Mouse (Mus musculus): Measurements from ENCODE around the gene Gm853. TPM values are rescaled to one million over a fixed set of nuclear protein-coding genes. Genes with fewer than 3 reads are reported as not detected.

Gene Gm853
- polyA plus RNA-seq, 1 experiment from 2014 or later: 0.45 TPM

GRCm38 (mm10) chr4:130183879-130184278 lies 38.3 kb downstream of the Gm853 start:
- no peak for DNase-seq (ENCODE audit: low spot score)
- no peaks in the 10 kb centered on the region for H3K4me1 ChIP-seq (replicated peaks; ENCODE audit: control insufficient read depth, insufficient read depth, low read length)
- H3K9ac ChIP-seq (ENCODE audit: low read depth, low read length): no peak overlapping the region
- no peak overlapping the region for H3K27ac ChIP-seq (ENCODE audit: low read depth, low read length)
- H3K4me2 ChIP-seq (replicated peaks; ENCODE audit: low read depth, low read length): no peak overlapping the region
- no peaks in the 10 kb centered on the region; the same call in 1 of the 2 replicates for H3K27me3 ChIP-seq (ENCODE audit: control insufficient read depth, insufficient read depth, low read length)
- no peak overlapping the region for H3K4me3 ChIP-seq (ENCODE audit: low read depth, low read length)
- ATAC-seq (ENCODE audit: low FRiP score): no peak
- no peaks in the 10 kb centered on the region for H3K9me3 ChIP-seq (ENCODE audit: control insufficient read depth, low read length)
- 91% methylated on average over 5 of the region's 5 CpGs for WGBS
- no peaks in the 10 kb centered on the region for H3K36me3 ChIP-seq (ENCODE audit: control insufficient read depth, insufficient read depth, low read length)

GRCm38 (mm10) chr4:130183023-130183422 lies 39.2 kb downstream of the Gm853 start:
- no peak for ATAC-seq (ENCODE audit: low FRiP score)
- Histone ChIP-seq H3K27ac (ENCODE audit: low read depth, low read length) (no peak overlapping the region), H3K36me3 (ENCODE audit: control insufficient read depth, insufficient read depth, low read length) (no peaks in the 10 kb centered on the region)

GRCm38 (mm10) chr4:130181886-130182285 lies 40.3 kb downstream of the Gm853 start:
- Histone ChIP-seq H3K4me2 (replicated peaks; ENCODE audit: low read depth, low read length) (no peak overlapping the region), H3K4me3 (ENCODE audit: low read depth, low read length) (no peak overlapping the region), H3K9me3 (ENCODE audit: control insufficient read depth, low read length) (no peaks in the 10 kb centered on the region), H3K36me3 (ENCODE audit: control insufficient read depth, insufficient read depth, low read length) (no peaks in the 10 kb centered on the region), H3K27ac (ENCODE audit: low read depth, low read length) (no peak overlapping the region), H3K4me1 (replicated peaks; ENCODE audit: control insufficient read depth, insufficient read depth, low read length) (no peaks in the 10 kb centered on the region), H3K9ac (ENCODE audit: low read depth, low read length) (no peak overlapping the region), H3K27me3 (ENCODE audit: control insufficient read depth, insufficient read depth, low read length) (no peaks in the 10 kb centered on the region)
- DNase-seq (ENCODE audit: low spot score) (no peak), ATAC-seq (ENCODE audit: low FRiP score) (no peak)
- 86% methylated on average over 4 of the region's 4 CpGs for WGBS

More at GRCm38 (mm10) chr4:130183023-130183422, 39.2 kb downstream of the Gm853 start:
- no peaks in the 10 kb centered on the region for H3K9me3 ChIP-seq (ENCODE audit: control insufficient read depth, low read length)
- H3K4me3 ChIP-seq (ENCODE audit: low read depth, low read length): no peak overlapping the region
- DNase-seq (ENCODE audit: low spot score): no peak
- H3K27me3 ChIP-seq (ENCODE audit: control insufficient read depth, insufficient read depth, low read length): no peaks in the 10 kb centered on the region; the same call in 1 of the 2 replicates
- no peaks in the 10 kb centered on the region for H3K4me1 ChIP-seq (replicated peaks; ENCODE audit: control insufficient read depth, insufficient read depth, low read length)
- H3K9ac ChIP-seq (ENCODE audit: low read depth, low read length): no peak overlapping the region
- H3K4me2 ChIP-seq (replicated peaks; ENCODE audit: low read depth, low read length): no peak overlapping the region
- WGBS: 84% methylated on average over 13 of the region's 13 CpGs

- Histone ChIP-seq H3K4me1 (replicated peaks; ENCODE audit: control insufficient read depth, insufficient read depth, low read length) (no peaks in the 10 kb centered on the region), H3K9ac (ENCODE audit: low read depth, low read length) (no peak overlapping the region), H3K9me3 (ENCODE audit: control insufficient read depth, low read length) (no peaks in the 10 kb centered on the region), H3K36me3 (ENCODE audit: control insufficient read depth, insufficient read depth, low read length) (no peaks in the 10 kb centered on the region), H3K4me3 (ENCODE audit: low read depth, low read length) (no peak overlapping the region), H3K4me2 (replicated peaks; ENCODE audit: low read depth, low read length) (no peak overlapping the region), H3K27me3 (ENCODE audit: control insufficient read depth, insufficient read depth, low read length) (no peaks in the 10 kb centered on the region), H3K27ac (ENCODE audit: low read depth, low read length) (no peak overlapping the region)
- DNase-seq (ENCODE audit: low spot score) (no peak), ATAC-seq (ENCODE audit: low FRiP score) (no peak)
- WGBS: 73% methylated on average over 7 of the region's 7 CpGs
Observed at GRCm38 (mm10) chr4:130180909-130181602, 41.1 kb downstream of the Gm853 start.

GRCm38 (mm10) chr4:130179876-130180275 lies 42.3 kb downstream of the Gm853 start:
- H3K4me2 ChIP-seq (replicated peaks; ENCODE audit: low read depth, low read length): no peak overlapping the region
- H3K36me3 ChIP-seq (ENCODE audit: control insufficient read depth, insufficient read depth, low read length): no peaks in the 10 kb centered on the region
- 88% methylated on average over 3 of the region's 3 CpGs for WGBS
- peaks cover 7% of the 10 kb centered on the region; the same call in 1 of the 2 replicates for H3K4me1 ChIP-seq (replicated peaks; ENCODE audit: control insufficient read depth, insufficient read depth, low read length)
- H3K4me3 ChIP-seq (ENCODE audit: low read depth, low read length): no peak overlapping the region
- ATAC-seq (ENCODE audit: low FRiP score) (no peak), DNase-seq (ENCODE audit: low spot score) (no peak)
- no peak overlapping the region for H3K9ac ChIP-seq (ENCODE audit: low read depth, low read length)
- no peak overlapping the region for H3K27ac ChIP-seq (ENCODE audit: low read depth, low read length)
- H3K9me3 ChIP-seq (ENCODE audit: control insufficient read depth, low read length): no peaks in the 10 kb centered on the region
- H3K27me3 ChIP-seq (ENCODE audit: control insufficient read depth, insufficient read depth, low read length): no peaks in the 10 kb centered on the region; the same call in 1 of the 2 replicates

- Histone ChIP-seq H3K36me3 (ENCODE audit: control insufficient read depth, insufficient read depth, low read length) (no peaks in the 10 kb centered on the region), H3K9ac (ENCODE audit: low read depth, low read length) (no peak overlapping the region), H3K27ac (ENCODE audit: low read depth, low read length) (no peak overlapping the region), H3K27me3 (ENCODE audit: control insufficient read depth, insufficient read depth, low read length) (peaks cover 8% of the 10 kb centered on the region; the same call in 1 of the 2 replicates), H3K9me3 (ENCODE audit: control insufficient read depth, low read length) (no peaks in the 10 kb centered on the region), H3K4me2 (replicated peaks; ENCODE audit: low read depth, low read length) (no peak overlapping the region), H3K4me3 (ENCODE audit: low read depth, low read length) (no peak overlapping the region), H3K4me1 (replicated peaks; ENCODE audit: control insufficient read depth, insufficient read depth, low read length) (peaks cover 11% of the 10 kb centered on the region; the same call in 1 of the 2 replicates)
- WGBS: 75% methylated on average over 7 of the region's 7 CpGs
- no peak for ATAC-seq (ENCODE audit: low FRiP score)
- no peak for DNase-seq (ENCODE audit: low spot score)
Observed at GRCm38 (mm10) chr4:130177536-130177935, 44.7 kb downstream of the Gm853 start.

- Histone ChIP-seq H3K27ac (ENCODE audit: low read depth, low read length) (no peak overlapping the region), H3K9me3 (ENCODE audit: control insufficient read depth, low read length) (no peaks in the 10 kb centered on the region), H3K27me3 (ENCODE audit: control insufficient read depth, insufficient read depth, low read length) (peaks cover 8% of the 10 kb centered on the region; the same call in 1 of the 2 replicates), H3K9ac (ENCODE audit: low read depth, low read length) (no peak overlapping the region), H3K4me2 (replicated peaks; ENCODE audit: low read depth, low read length) (no peak overlapping the region), H3K4me1 (replicated peaks; ENCODE audit: control insufficient read depth, insufficient read depth, low read length) (peaks cover 11% of the 10 kb centered on the region; the same call in 1 of the 2 replicates), H3K4me3 (ENCODE audit: low read depth, low read length) (no peak overlapping the region), H3K36me3 (ENCODE audit: control insufficient read depth, insufficient read depth, low read length) (no peaks in the 10 kb centered on the region)
- 81% methylated on average over 4 of the region's 4 CpGs for WGBS
- ATAC-seq (ENCODE audit: low FRiP score) (no peak), DNase-seq (ENCODE audit: low spot score) (no peak)
Observed at GRCm38 (mm10) chr4:130177087-130177486, 45.1 kb downstream of the Gm853 start.

- H3K9ac ChIP-seq (ENCODE audit: low read depth, low read length): no peak overlapping the region
- ATAC-seq (ENCODE audit: low FRiP score): no peak
- no peak overlapping the region for H3K27ac ChIP-seq (ENCODE audit: low read depth, low read length)
Observed at GRCm38 (mm10) chr4:130176156-130176720, 46.0 kb downstream of the Gm853 start.

More at GRCm38 (mm10) chr4:130176156-130176720, 46.0 kb downstream of the Gm853 start:
- 87% methylated on average over 5 of the region's 5 CpGs for WGBS
- DNase-seq (ENCODE audit: low spot score): no peak
- no peaks in the 10 kb centered on the region for H3K9me3 ChIP-seq (ENCODE audit: control insufficient read depth, low read length)
- H3K36me3 ChIP-seq (ENCODE audit: control insufficient read depth, insufficient read depth, low read length): no peaks in the 10 kb centered on the region
- peaks cover 11% of the 10 kb centered on the region; the same call in 1 of the 2 replicates for H3K4me1 ChIP-seq (replicated peaks; ENCODE audit: control insufficient read depth, insufficient read depth, low read length)
- H3K4me2 ChIP-seq (replicated peaks; ENCODE audit: low read depth, low read length): no peak overlapping the region
- peaks cover 8% of the 10 kb centered on the region; the same call in 1 of the 2 replicates for H3K27me3 ChIP-seq (ENCODE audit: control insufficient read depth, insufficient read depth, low read length)
- H3K4me3 ChIP-seq (ENCODE audit: low read depth, low read length): no peak overlapping the region

Measured in hindbrain, embryonic 11.5 days (tissue).